Mouse (Mus musculus): ENCODE data around the gene Kbtbd6. TPM values are rescaled to one million over a fixed set of nuclear protein-coding genes. Genes with fewer than 3 reads are reported as not detected.
A peak's percentile ranks its signal among the peaks of the same experiment; 100 is the strongest.

Gene Kbtbd6
- polyA plus RNA-seq, 1 experiment from 2014 or later: 2.0 TPM

DNA sequence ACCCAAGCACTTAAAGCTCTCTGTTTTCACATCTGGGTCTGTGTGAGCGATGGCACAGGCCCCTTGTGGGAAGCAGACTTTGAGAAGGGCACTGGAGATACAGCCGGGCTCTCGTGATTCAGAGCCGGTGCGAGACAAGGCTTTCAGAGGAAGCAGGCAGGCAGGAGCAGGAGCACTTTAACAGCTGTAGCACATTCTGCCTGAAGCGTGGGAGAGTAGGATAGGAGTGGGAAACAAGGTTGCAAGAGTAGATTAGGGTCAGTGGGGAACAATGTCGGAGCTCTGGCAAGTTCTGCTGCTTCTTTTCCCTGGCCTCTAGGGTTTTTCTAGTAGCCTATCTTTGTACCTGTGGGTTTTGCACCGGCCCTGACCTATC is 35.0 kb downstream of the Kbtbd6 start:
- no peak for TF ChIP-seq CTCF (IDR thresholded peaks at IDR 0.05; ENCODE audit: low read depth)
- 12% methylated on average over 8 of the region's 8 CpGs for WGBS
- peak overlapping the region; percentile 15; the same call in 1 of the 2 replicates for H3K9ac ChIP-seq (ENCODE audit: low read depth, low read length)
- no peaks in the 10 kb centered on the region for H3K36me3 ChIP-seq (ENCODE audit: insufficient read depth, low read length)
- no peak for ATAC-seq (replicated peaks; ENCODE audit: low FRiP score, low read depth)
- peak overlapping the region; percentile 84 for H3K27ac ChIP-seq
- H3K27me3 ChIP-seq (ENCODE audit: insufficient read depth, low read length): no peaks in the 10 kb centered on the region
- peak overlapping the region; percentile 31; the same call in 1 of the 2 replicates for H3K4me3 ChIP-seq (replicated peaks; ENCODE audit: low read depth, low read length)
- H3K9me3 ChIP-seq (replicated peaks; ENCODE audit: low read length): no peaks in the 10 kb centered on the region
- H3K4me1 ChIP-seq (replicated peaks; ENCODE audit: insufficient read depth, low read length): peaks cover 27% of the 10 kb centered on the region
- H3K4me2 ChIP-seq (ENCODE audit: low read length): peak overlapping the region; percentile 64
- no peak for DNase-seq (ENCODE audit: low spot score)

- H3K27me3 ChIP-seq (ENCODE audit: insufficient read depth, low read length): no peaks in the 10 kb centered on the region
- peak overlapping the region; percentile 84 for H3K27ac ChIP-seq
- H3K4me1 ChIP-seq (replicated peaks; ENCODE audit: insufficient read depth, low read length): peaks cover 27% of the 10 kb centered on the region
- peak; percentile 63 for TF ChIP-seq CTCF (IDR thresholded peaks at IDR 0.05; ENCODE audit: low read depth)
- peak; percentile 62 for ATAC-seq (replicated peaks; ENCODE audit: low FRiP score, low read depth)
- H3K9me3 ChIP-seq (replicated peaks; ENCODE audit: low read length): no peaks in the 10 kb centered on the region
- peak overlapping the region; percentile 31 for H3K4me3 ChIP-seq (replicated peaks; ENCODE audit: low read depth, low read length)
- peak; percentile 72 for DNase-seq (ENCODE audit: low spot score)
- H3K9ac ChIP-seq (ENCODE audit: low read depth, low read length): peak overlapping the region; percentile 15
- 0 out of 2 replicates have a peak, but pooled peaks cover 2% of the 10 kb centered on the region for H3K36me3 ChIP-seq (ENCODE audit: insufficient read depth, low read length)
- peak overlapping the region; percentile 64 for H3K4me2 ChIP-seq (ENCODE audit: low read length)
- WGBS: 5% methylated on average over 19 of the region's 19 CpGs
Observed at GRCm38 (mm10) chr14:79486993-79487731, 35.5 kb downstream of the Kbtbd6 start.

GRCm38 (mm10) chr14:79488531-79488930 is 36.9 kb downstream of the Kbtbd6 start:
- H3K9me3 ChIP-seq (replicated peaks; ENCODE audit: low read length): no peaks in the 10 kb centered on the region
- H3K27ac ChIP-seq: no peak overlapping the region
- ATAC-seq (replicated peaks; ENCODE audit: low FRiP score, low read depth): no peak
- H3K9ac ChIP-seq (ENCODE audit: low read depth, low read length): no peak overlapping the region
- H3K36me3 ChIP-seq (ENCODE audit: insufficient read depth, low read length): 0 out of 2 replicates have a peak, but pooled peaks cover 2% of the 10 kb centered on the region
- H3K4me2 ChIP-seq (ENCODE audit: low read length): no peak overlapping the region
- H3K27me3 ChIP-seq (ENCODE audit: insufficient read depth, low read length): no peaks in the 10 kb centered on the region
- no peak overlapping the region for H3K4me3 ChIP-seq (replicated peaks; ENCODE audit: low read depth, low read length)
- no peak for TF ChIP-seq CTCF (IDR thresholded peaks at IDR 0.05; ENCODE audit: low read depth)
- H3K4me1 ChIP-seq (replicated peaks; ENCODE audit: insufficient read depth, low read length): peaks cover 19% of the 10 kb centered on the region
- no peak for DNase-seq (ENCODE audit: low spot score)
- WGBS: 51% methylated on average over 9 of the region's 9 CpGs

DNA sequence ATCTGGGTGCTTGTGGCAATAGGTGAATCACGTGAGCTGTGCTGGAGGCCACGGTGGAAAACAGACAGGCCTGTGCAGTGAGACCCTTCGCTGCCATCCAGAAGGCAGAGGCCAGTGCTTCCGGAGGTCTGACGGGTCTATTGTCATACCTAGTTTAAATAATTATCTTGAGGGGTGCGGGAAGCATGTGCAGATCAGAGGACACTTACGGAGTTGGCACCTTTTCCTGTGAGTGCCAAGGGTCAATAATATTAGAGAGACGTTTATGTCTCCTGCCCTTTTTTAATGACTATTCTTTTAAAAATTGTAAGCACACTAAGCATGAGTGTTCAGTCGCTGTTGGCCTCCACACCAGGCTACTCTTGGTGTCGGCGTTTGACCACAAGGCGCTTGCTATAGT is 37.5 kb downstream of the Kbtbd6 start:
- 68% methylated on average over 12 of the region's 12 CpGs for WGBS

DNA sequence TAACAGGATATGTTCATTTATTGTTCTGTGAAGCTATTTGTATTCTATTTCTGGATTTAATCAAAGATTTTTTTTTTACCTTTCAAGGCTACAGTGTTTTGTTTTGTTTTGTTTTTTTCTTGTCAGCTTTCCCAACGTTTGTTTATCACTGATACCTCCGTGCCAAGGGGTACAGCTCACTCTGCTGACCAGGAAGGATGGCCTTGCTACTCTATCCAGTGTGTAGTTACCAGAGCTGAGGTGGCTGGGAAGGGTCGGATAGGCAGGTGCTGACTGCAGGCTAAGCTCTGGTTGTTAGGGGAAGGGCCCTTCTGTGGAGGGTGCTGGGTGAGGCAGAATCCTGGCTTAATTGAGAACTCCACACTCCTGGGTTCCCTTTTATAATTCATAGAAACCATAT is 38.6 kb downstream of the Kbtbd6 start:
- H3K4me2 ChIP-seq (ENCODE audit: low read length): no peak overlapping the region
- no peaks in the 10 kb centered on the region for H3K27me3 ChIP-seq (ENCODE audit: insufficient read depth, low read length)
- ATAC-seq (replicated peaks; ENCODE audit: low FRiP score, low read depth): no peak
- no peaks in the 10 kb centered on the region for H3K9me3 ChIP-seq (replicated peaks; ENCODE audit: low read length)
- H3K9ac ChIP-seq (ENCODE audit: low read depth, low read length): no peak overlapping the region
- H3K4me1 ChIP-seq (replicated peaks; ENCODE audit: insufficient read depth, low read length): peaks cover 12% of the 10 kb centered on the region
- WGBS: 56% methylated on average over 3 of the region's 3 CpGs
- no peak overlapping the region for H3K27ac ChIP-seq
- H3K36me3 ChIP-seq (ENCODE audit: insufficient read depth, low read length): 0 out of 2 replicates have a peak, but pooled peaks cover 2% of the 10 kb centered on the region
- no peak for DNase-seq (ENCODE audit: low spot score)
- H3K4me3 ChIP-seq (replicated peaks; ENCODE audit: low read depth, low read length): no peak overlapping the region
- TF ChIP-seq CTCF (IDR thresholded peaks at IDR 0.05; ENCODE audit: low read depth): no peak

More for the DNA sequence above, 37.5 kb downstream of the Kbtbd6 start:
- Histone ChIP-seq H3K27ac (no peak overlapping the region), H3K36me3 (ENCODE audit: insufficient read depth, low read length) (0 out of 2 replicates have a peak, but pooled peaks cover 2% of the 10 kb centered on the region), H3K4me2 (ENCODE audit: low read length) (no peak overlapping the region), H3K4me1 (replicated peaks; ENCODE audit: insufficient read depth, low read length) (peaks cover 15% of the 10 kb centered on the region), H3K9me3 (replicated peaks; ENCODE audit: low read length) (no peaks in the 10 kb centered on the region), H3K9ac (ENCODE audit: low read depth, low read length) (no peak overlapping the region), H3K4me3 (replicated peaks; ENCODE audit: low read depth, low read length) (no peak overlapping the region), H3K27me3 (ENCODE audit: insufficient read depth, low read length) (no peaks in the 10 kb centered on the region)
- no peak for DNase-seq (ENCODE audit: low spot score)
- TF ChIP-seq CTCF (IDR thresholded peaks at IDR 0.05; ENCODE audit: low read depth): no peak
- ATAC-seq (replicated peaks; ENCODE audit: low FRiP score, low read depth): no peak

DNA sequence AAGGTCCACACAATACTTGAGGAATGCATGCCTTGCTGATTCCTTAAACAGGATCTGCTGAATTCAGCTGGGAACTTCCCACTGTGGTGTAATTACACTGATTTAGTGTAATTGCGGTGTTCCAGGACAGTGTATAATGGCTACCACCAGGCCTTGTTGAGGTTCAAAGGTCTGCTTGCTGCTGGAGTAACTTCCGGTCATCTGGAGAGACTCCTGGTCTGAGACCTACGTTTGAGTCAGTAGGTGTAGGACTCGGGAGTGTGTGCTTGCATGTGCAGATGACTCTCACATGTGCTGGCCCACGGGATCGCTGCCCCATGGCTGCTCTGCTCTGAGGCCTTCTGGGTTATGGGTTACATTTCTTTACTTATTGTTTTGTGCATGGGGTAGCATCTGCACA is 42.7 kb downstream of the Kbtbd6 start:
- WGBS: 72% methylated on average over 6 of the region's 6 CpGs
- Histone ChIP-seq H3K27me3 (ENCODE audit: insufficient read depth, low read length) (no peaks in the 10 kb centered on the region), H3K9ac (ENCODE audit: low read depth, low read length) (no peak overlapping the region), H3K9me3 (replicated peaks; ENCODE audit: low read length) (no peaks in the 10 kb centered on the region), H3K36me3 (ENCODE audit: insufficient read depth, low read length) (0 out of 2 replicates have a peak, but pooled peaks cover 2% of the 10 kb centered on the region), H3K4me3 (replicated peaks; ENCODE audit: low read depth, low read length) (no peak overlapping the region), H3K4me2 (ENCODE audit: low read length) (no peak overlapping the region), H3K27ac (0 out of 2 replicates have a peak overlapping the region, but pooled peaks have one; percentile 13), H3K4me1 (replicated peaks; ENCODE audit: insufficient read depth, low read length) (peaks cover 4% of the 10 kb centered on the region; the same call in 1 of the 2 replicates)
- DNase-seq (ENCODE audit: low spot score) (no peak), ATAC-seq (replicated peaks; ENCODE audit: low FRiP score, low read depth) (0 out of 2 replicates have a peak, but pooled peaks have one; percentile 33)
- TF ChIP-seq CTCF (IDR thresholded peaks at IDR 0.05; ENCODE audit: low read depth): no peak

All from kidney, postnatal 0 days (tissue).